Mouse (Mus musculus) erythroblast, adult 5-6 weeks (primary cell): ENCODE results near the gene Ubr2. TPM values are rescaled to one million over a fixed set of nuclear protein-coding genes. Genes with fewer than 3 reads are reported as not detected.
A peak's percentile ranks its signal among the peaks of the same experiment; 100 is the strongest.

Experiments
- ATAC-seq: replicated peaks from 2 replicates; pipeline ENCODE4 v1.8.0; 2016; ENCODE audit warnings: moderate number of reproducible peaks, mild to moderate bottlenecking, moderate TSS enrichment, inconsistent platforms; ENCODE audit not compliant: poor library complexity, low FRiP score, severe bottlenecking
- total RNA-seq, 2 experiments: library from RNA; stranded (forward) in 1 of 2; stranded (reverse) in 1 of 2; fragments of 150-400 nt in 1 of 2; fragments of 200-764, 138-1000 nt in 1 of 2; gene quantifications; 2 replicates each; pipeline versions ENCODE4 v1.2.3 to v1.2.4; 2015 to 2017; ENCODE audit warnings: low replicate concordance in 2 of 2

Ubr2 gene
- total RNA-seq, 2 experiments from 2014 or later = 51.5 to 91.1 TPM

DNA sequence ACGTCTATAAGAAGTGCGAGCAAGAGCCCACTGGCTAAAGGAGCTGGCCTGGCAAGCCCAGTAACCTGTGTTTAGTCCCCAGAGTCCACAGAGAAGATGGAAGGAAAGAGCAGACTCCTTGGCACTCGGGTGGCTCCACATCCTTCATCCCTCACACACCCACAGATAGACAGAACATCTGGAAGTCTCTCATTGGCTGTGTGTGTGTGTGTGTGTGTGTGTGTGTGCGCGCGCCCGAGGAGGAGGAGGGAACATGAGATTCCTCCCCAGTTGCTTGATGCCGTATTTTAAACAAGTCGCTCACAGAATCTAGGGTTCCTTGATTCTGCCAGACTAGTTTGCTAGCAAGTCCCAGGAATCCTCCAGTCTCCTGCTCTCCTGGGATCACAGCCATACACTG is 3.6 kb downstream of the Ubr2 start:
- ATAC-seq = no peak

DNA sequence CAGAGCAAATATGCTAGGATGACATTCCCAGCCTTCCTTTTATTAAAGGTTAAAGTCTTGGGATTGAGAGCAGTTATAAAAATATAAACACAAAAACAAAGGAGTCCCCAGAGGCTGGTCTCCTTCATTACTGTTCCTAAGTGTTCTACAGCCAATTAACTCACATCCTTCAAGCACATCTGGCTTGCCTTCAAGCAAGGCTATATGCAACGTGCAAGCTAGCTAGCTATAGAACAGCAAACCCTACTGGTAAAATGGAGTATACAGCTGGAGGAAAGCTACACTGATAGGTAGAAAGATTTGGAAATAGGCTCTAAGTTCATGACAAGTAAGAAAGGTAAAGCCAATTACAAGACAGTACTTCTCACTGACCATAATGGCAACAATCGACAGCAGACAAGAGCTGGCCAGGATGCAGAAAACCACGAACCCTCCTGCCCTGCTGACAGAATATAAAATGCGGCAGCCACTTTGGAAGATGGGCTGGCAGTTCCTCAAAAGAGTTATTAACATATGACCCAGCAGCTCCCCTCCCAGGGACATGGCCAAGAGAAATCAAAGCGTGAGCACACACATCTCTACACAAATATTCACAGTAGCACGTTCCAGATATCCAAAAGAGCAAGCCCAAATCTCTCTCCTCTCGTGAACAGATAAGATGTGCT is 4.5 kb downstream of the Ubr2 start:
- no peak for ATAC-seq

DNA sequence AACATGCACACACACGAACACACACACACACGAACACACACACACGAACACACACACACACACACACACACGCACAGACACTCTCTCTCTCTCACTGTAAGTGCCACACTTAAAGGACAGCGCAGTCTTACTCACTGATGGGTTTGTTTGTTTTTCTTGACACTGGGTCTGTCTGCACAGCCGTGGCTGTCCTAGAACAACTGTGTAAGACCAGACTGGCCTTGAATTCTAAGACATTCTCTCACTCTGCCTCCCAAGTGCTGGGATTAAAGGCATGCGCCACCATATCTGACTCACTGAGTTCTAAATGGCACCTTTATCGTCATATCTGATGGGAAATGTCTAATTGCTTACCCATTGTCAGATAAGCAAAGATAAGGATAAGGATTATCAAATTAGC is 7.1 kb downstream of the Ubr2 start:
- ATAC-seq = no peak

DNA sequence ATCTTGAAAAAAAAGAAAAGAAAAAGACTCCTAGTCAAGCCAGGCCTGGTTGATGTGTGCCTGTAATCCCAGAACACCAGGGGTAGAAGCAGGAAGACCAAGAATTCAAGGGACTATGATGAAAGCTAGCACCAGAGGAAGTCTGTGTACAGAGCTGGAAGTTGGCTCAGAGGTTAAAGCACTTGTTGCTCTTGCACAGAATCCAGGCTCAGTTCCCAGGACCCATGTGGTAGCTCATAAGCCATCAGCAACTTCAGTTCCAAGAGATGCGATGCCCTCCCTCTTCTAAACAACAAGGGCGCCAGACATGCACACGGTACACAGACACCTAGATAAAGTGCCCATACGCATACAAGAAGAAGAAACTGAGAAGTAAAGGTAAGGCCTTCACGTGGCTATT is 8.0 kb downstream of the Ubr2 start:
- no peak for ATAC-seq

DNA sequence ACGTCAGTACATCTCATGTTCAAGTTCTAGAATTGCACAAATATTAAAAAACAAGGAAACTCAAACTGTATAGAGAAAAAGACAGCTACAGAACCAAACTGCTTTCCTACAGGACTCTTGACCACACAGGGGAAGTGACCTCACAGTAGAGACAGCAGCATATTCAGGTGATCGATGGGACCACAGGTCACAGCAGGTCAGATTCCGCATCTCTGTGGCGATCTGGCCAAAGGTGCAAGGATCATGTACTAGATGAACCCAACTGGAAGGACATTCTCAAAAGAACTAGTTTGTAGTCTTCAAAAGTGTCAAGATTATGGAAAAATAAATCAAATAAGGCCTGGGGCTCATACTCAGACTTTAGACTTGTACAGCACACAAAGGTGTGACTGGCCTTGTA is 11.5 kb downstream of the Ubr2 start:
- no peak for ATAC-seq

DNA sequence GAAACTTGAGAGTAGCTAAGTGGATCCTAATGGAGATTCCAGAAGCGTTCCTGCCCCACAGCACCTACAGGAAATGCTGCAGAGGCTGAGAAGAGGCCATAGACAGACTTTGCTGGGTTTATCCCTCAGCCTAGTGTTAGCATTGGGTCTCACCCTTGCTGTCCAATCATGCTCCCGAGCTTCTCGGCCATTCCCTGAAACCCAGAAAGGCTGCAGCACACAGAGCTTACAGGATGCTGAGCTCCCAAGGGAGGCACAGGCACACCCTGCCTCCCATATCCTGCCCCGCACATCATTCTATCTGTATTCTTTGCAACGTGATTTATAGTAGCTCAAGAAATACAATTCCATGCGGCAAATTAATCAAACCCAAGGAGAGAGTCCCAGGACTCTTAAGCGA is 13.9 kb downstream of the Ubr2 start:
- ATAC-seq = no peak

DNA sequence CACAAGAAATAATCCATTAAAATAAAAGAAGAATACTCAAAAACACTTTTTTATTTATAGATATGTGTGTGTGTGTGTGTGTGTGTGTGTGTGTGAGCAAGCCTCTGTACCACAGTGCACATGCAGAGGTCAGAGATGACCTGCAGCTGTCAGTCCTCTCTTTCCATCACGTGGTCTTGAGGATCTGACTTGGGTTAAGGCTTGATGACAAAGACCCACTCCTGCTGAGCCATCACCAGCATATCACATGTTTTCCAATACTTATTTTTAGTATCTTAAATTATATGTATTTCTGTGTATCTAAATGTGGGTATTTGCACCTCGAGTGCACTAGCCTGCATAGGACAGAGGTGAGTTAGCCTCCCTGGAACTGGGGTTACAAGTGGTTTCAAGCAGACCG is 14.7 kb downstream of the Ubr2 start:
- no peak for ATAC-seq

DNA sequence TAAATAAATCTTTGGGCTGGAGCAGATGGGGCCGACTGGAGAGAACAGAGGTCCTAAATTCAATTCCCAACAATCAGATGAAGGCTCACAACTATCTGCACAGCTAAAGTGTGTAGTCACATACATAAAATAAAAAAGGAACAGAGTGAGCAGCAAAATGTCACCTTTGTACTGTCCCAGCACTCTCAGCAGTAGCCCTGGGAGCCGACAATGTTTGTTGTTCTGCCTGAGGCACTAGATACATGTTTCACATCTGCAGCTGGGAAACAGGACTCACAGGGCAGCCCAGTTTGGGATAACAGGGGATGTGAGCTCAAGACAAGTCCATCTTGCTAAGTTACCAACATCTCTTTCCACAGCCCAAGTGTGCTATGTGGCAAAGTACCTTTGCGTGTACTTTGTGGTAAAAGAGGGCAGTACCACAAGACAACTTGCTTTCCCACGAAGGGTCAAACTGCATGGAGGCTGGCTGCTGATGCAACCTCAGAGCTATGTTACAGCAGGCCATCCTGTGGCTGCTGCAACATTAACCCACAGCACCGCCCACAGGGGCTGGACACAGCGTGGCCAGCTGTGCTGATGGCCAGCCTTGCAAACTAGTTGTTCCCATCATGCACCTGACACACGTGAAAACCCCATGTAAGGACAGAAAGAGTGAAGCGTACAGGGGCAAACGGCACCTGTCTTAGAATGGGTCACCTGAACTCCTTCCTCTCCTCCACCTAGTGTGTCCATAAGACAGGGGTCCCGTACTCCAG is 15.5 kb downstream of the Ubr2 start:
- no peak for ATAC-seq

DNA sequence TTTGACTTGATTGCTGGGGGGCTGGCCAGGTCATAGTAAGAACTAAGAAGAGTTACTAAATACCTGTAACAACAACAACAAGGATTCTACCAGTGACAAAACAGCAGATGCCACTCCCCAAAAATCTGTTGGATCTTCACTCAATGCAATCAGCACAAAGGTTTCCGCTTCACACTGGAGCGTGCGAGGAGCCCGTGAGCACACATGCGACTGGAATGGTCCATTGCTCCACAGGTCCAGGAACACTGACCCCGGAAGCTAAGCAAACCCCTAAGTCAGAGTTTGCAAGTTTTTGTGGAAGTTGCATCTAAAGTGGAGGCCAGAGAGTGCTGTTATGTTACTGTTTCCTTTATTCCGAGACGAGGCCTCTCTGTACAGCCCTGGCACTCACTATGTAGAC is 16.7 kb downstream of the Ubr2 start:
- ATAC-seq = no peak

DNA sequence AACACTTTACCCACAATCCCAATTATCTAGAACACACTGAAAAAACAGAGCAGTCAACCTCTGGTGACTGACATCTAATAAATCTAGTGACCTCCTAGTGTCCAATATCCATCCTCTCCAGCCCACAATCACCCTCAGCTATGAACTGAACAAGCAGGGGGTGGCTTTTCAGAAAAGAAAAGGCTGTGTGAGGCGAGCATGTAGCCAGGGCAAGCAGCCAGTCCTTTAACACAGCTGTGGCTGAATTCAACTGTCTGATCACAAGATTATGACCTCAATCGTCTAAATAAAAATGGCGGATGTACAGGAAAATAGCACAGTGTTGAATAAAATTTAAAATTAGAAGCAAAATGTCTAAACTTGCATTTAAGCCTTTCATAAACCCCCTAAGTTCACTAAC is 22.7 kb downstream of the Ubr2 start:
- no peak for ATAC-seq

DNA sequence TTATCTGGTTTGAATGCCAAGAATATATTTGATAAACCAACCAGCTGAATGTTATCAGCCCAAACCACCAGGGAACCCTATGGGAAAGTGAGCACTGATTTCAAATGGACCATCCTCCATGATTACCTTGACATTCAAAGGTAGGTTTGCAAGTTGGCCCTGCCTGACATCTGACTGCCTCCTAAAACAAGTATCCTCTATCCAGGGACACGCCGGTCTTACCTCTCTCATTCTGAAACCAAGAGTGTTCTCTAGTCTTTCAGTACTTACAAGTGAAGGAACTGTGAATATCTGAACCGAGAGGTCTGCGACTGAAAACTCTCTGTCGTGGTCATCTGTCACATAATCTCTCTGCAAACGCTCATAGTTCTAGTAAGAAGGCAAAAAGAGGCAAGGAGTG is 30.3 kb downstream of the Ubr2 start:
- ATAC-seq = no peak

DNA sequence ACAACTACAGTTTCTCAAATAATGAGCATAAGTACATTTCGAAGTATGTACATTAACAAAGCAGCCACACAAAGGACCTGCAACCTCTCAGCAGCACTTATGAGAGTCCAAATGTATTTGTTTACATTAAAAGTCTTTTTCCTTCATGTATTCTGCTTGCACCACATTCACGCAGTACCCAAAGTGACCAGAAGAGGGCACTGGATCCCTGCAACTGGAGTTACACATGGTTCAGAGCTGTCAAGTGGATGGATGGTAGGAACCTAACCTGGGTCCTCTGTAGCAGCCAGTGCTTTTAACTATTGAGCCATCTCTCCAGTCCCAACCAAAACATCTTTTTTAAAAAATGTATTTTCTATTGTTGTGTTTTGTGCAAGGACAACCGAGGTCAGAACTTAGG is 35.2 kb downstream of the Ubr2 start:
- ATAC-seq = peak; percentile 88

DNA sequence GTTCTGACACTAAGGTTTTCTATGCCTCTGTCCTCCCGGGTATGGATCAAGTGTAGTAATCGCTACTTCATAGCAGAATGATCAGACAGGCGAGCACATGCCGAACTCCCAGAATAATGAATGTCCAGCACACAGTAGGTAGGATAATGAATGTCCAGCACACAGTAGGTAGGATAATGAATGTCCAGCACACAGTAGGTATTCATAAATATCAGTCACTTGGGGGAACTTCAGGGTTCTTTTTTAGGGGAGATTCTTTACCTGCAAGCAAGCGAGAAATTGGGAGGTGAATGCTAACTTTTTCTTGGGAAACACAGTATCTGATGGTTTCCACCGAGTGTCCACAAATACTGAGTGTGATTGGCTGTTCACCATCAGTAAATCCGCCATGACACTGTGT is 37.8 kb downstream of the Ubr2 start:
- no peak for ATAC-seq

DNA sequence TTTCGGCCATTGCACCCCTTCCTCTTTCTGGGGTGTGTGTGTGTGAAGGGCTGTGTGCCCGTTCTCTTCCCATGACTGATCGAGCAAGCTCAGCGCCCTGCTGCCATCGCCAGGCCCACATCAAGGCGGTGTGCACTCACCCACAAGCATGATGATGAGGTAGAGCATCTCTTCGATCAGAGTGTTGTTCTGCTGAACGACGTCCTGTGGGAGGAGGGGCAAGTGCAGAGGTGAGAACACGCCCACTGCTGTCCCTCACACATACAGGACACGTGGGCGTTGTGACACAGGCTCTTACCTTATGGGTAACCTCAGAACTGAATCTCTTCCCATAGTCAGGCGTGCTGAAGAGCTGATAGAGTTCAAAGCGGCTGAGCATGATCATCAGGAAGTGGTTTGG is 43.5 kb downstream of the Ubr2 start:
- no peak for ATAC-seq

DNA sequence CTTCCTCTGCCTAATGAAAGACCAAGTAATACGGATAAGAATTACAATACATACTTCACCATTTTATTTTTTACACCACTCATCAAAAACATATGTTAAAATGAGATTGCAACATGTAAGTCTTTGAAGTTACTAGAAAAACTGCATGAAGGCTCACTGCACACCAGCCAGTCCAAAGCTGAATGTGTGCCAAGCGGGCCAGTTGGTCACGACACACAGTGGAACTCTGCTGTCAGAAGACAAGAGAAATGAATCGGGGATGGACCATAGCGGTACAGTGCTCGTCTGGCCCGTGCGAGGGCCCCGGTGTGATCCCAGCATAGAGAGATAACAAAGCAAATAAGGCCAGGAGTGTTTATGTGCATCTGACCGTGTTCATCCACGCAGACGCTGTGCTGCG is 47.2 kb downstream of the Ubr2 start:
- no peak for ATAC-seq

DNA sequence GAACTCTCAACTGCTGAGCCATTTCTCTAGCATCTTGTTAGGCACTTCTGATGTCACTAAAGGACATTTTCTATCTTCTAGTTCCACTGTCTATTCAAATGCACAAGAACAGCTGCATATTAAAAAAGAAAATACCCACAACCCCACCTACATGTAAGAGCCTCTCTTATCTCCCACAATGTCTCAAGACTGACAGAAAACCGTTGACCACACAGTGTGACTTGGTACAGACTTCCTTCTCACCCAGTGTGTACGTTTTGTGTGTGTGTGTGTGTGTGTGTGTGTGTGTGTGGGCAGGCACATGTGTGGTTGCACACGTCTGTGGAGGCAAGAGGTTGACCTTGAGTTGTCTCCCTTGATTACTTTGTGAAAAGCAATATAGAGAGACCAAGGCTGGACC is 48.2 kb downstream of the Ubr2 start:
- ATAC-seq = no peak

DNA sequence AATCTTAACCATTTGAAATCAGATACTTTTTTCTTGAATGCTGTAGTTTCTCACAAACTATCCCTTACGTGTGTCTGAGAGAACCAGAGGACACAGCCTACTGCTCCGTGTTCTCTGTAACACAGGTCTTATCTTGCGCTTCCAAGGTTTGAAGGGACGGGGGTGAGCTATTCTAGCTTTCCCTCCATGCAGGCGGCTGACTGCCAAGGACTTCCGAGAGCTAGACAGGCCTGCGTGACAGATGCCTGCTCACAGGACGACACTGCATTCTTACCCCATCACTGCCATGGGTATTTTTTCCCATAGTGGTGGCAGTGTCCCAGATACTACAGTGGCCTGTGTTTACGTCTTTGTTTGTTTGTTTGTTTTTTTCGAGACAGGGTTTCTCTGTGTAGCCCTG is 50.1 kb downstream of the Ubr2 start:
- no peak for ATAC-seq

DNA sequence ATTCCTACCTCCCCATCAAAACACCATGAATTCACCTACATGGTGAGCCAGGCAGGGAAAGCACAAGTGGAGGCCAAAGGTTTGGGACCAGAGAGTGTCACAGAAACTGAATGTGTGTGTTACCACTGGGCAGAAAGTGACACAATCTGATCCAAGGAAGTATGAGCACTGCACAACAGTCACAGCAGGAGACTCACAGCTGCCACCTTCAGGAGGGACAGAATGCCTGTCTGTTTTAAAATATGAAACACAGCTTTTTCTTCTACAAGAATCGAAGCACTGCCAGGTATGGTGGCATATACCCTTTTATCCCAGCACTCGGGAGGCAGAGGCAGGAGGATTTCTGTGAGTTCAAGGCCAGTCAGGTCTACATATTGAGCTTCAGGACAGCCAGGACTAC is 52.3 kb downstream of the Ubr2 start:
- no peak for ATAC-seq

DNA sequence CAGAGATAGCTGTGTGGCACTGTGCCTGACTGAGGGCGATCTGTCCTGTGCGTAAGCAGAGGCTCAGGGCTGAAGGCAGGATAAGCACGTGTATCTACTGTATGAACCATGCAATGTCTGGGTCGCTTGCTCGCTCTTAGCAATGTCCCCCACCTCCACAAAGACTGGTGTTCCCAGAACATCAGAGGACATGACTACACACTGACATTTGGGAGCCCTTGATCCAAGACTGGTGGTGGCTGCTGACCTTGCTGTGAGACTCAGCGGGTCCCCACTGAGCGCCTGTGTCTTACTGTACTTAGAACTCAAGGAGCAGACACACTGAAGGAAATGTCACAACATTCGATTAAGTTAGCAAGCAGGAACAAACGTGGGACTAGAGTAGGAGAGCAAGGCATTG is 64.1 kb downstream of the Ubr2 start:
- ATAC-seq = no peak

DNA sequence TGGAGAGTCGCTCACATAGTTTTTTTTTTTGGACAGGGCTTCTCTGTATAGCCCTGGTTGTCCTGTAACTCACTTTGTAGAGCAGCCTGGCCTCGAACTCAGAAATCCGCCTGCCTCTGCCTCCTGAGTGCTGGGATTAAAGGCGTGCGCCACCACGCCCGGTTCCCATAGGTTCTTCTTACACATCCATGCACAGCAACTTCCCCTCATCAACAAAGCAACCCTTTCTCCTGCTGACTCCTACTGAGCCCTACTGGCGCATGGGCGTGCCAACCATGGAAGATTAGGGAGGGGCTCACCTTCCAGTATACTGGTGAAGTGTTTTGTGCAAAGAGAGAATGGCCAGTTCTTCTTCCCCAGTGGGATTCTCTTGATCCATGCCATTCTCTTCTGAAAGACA is 67.9 kb downstream of the Ubr2 start:
- ATAC-seq = no peak

DNA sequence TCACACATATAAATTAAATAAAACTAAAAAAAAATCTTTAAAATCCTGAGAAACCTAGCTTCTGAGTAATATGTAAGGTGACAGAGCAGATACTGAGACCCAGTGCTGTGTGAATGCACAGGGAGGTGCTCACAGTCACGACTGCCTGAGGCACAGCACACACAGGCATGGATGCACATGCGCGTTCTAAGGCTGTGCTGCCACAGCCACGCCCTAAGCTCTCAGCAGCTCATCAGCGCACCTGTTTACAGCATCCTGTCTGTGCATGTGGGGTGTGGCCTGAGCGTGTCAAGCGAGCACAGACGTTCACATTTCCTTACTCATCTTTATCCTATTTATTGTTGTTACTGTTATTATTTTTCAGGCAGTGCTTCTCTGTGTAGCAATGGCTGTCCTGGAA is 69.9 kb downstream of the Ubr2 start:
- ATAC-seq = no peak
